Mouse (Mus musculus): ENCODE measurements at regions not wholly inside any gene's neighbourhood (a gene's known extent, or its start where the extent isn't known, plus 50 kb on each side); places are given as distances from the start of the nearest gene placed in this dataset.

GRCm38 (mm10) chr5:41994307-41994706 lies 73.5 kb upstream of the Gm16223 start:
- ATAC-seq (ENCODE audit: insufficient number of reproducible peaks, low FRiP score, low TSS enrichment) = no peak

- ATAC-seq (ENCODE audit: insufficient number of reproducible peaks, low FRiP score, low TSS enrichment) = no peak
Observed at GRCm38 (mm10) chr5:41983556-41983955, 84.2 kb upstream of the Gm16223 start.

DNA sequence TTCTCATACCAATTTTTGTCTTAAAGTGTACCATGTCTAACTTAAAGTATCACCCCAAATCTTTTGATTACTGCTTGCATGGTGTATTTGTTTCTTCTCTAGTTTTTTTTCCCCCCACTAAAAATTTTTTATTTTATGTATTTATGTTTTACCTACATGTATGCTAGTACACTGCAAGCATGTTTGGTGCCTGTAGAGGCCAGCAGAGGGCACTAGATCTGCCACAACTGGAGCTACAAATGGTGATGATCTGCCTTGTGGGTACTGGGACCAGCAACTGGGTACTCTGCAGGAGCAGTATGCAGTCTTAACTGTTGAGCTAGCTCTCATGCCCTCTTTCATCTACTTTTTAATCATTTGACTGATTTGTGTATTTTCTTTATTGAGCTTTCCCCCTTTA lies 92.2 kb upstream of the Gm16223 start:
- ATAC-seq (ENCODE audit: insufficient number of reproducible peaks, low FRiP score, low TSS enrichment) = no peak

DNA sequence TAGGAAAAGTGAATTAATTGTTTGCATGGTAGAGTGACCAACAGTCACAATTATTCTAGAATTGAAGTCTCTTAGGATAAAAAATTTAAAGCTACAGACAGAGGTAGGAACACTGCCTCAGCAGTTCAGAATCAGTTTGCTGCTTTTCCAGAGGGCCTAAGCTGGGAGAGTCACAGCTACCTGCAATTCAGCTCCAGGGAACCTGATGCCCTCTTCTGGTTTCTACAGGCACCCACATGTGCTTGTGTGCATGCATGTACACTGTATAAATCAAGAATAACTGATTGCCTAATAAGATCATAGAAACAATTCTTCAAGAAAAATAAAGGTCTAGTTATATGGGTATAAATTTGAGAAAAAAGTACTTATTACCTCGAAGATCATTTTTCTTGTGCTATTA lies 96.6 kb upstream of the Gm16223 start:
- no peak for ATAC-seq (ENCODE audit: insufficient number of reproducible peaks, low FRiP score, low TSS enrichment)

DNA sequence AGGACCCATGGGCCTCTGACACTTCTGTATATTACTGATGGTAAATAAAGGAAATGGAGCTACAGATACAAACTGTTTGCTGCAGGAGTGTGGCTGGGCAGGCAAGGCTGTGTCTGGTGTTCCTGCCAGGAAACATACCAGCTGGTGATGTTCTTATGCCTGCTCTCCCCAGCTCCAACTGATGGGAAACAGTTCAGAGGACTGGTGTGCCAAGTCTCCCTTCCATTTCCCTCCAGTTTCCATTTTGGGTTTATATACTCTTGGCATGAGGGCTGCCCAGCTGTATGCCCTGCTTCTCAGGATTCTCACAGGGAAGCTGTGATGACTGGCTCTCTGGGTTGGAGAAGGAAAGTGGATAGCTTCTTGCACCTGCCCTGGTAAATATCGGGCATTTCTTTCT lies 100.8 kb upstream of the Gm16223 start:
- no peak for ATAC-seq (ENCODE audit: insufficient number of reproducible peaks, low FRiP score, low TSS enrichment)

DNA sequence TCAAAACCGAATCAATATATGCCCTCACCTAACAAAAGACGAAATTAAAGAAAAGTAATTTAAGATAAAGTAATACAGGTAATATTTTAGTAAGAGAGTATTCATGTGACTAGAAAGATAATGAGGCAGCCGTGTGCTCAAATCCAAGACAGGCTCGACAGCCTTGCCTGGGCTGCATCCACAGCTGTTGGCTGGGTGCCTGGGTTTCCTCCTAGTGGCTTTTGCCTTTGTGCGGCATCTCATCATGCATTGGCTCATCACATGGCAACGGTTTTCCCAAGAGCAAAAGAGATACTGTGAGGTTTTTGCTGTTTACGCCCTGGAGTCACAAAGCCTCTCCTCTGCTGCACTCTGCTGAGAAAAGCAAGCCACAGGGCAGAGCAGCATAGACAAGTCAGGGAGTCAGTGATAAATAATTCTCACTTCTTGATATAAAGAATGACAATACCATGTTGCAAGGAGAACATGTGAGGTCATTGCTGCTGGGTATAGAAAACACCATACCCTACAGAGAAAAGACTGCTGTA lies 103.1 kb upstream of the Bod1l start:
- no peak for ATAC-seq (ENCODE audit: insufficient number of reproducible peaks, low FRiP score, low TSS enrichment)

DNA sequence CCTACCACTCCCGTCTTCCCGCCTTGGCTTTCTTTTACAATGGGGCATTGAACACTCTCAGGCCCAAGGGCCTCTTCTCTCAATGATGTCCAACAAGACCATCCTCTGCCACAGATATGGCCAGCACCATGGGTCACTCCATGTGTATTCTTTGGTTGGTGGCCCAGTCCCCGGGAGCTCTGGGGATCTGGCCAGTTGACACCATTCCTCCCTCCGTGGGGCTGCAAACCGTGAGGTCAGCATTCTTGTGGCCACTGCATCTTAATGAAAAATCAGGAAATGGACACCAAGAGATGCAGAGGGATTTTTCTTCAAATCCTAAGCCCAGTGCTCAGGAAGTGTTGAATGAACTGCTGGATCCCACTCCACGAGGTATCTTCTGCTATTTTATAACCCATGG lies 99.3 kb upstream of the Bod1l start:
- ATAC-seq (ENCODE audit: insufficient number of reproducible peaks, low FRiP score, low TSS enrichment) = no peak

DNA sequence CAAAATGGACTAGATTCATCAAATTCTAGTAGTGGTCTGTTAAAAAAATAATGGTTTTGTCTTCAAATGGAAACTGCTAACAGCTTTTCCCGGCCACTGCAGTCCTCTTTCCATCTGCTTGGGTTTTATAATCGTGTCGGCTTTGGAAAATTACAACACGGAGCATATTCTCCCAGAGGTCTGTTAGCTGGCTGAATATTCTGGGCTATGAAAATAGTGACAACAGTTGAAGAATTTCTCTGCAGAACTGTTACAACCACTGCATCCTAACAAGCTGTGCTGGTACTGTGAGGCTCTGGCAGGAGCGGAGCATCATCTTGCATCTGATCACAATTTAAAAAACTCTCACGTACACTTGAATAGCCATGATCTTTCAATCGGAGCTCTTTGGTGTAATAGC lies 98.0 kb upstream of the Bod1l start:
- no peak; the same call in 1 of the 2 replicates for ATAC-seq (ENCODE audit: insufficient number of reproducible peaks, low FRiP score, low TSS enrichment)

- no peak for ATAC-seq (ENCODE audit: insufficient number of reproducible peaks, low FRiP score, low TSS enrichment)
Observed at GRCm38 (mm10) chr5:41941216-41941615, 97.1 kb upstream of the Bod1l start.

DNA sequence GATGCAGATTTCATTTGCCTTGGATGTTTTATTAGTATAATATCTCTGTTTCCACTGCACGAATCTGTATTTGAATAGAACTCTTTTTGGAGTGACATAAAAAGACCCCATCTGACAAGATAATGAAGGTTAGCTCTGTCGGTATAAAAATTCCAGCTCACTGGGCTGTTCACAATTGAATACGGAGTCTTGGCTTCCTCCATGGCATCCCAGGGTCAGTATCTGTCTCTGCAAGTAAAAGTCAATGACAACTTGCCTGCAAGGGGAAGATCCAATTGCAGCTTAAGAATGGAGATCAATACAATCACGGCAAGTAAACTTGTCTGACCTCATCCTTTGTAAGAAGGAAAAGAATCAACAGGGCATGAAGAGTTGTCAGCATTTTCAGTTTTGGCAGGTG lies 95.6 kb upstream of the Bod1l start:
- ATAC-seq (ENCODE audit: insufficient number of reproducible peaks, low FRiP score, low TSS enrichment) = no peak

- ATAC-seq (ENCODE audit: insufficient number of reproducible peaks, low FRiP score, low TSS enrichment) = peak; percentile 88
Observed at GRCm38 (mm10) chr5:41910053-41910452, 65.9 kb upstream of the Bod1l start.

DNA sequence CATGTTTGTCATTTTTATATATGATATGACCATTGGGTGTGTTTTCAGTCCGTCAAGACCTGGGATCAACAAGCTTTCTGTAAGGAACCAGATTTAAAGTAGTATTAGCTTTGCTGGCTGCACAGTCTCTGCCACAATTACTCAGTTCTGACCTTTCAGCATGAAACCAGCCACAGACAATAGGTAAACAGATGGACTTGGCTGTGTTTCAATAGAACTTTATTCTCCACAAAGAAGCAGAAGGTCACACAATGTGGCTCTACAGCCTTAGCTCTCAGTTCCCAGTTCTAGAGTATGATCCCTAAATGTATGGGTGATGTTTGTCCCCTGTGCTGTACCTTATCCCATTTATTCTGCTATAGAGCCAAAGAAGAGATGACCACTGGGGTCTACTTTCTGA lies 63.6 kb upstream of the Bod1l start:
- peak; percentile 36; the same call in 1 of the 2 replicates for ATAC-seq (ENCODE audit: insufficient number of reproducible peaks, low FRiP score, low TSS enrichment)

GRCm38 (mm10) chr5:41904512-41904911 lies 60.4 kb upstream of the Bod1l start:
- ATAC-seq (ENCODE audit: insufficient number of reproducible peaks, low FRiP score, low TSS enrichment) = no peak

- ATAC-seq (ENCODE audit: insufficient number of reproducible peaks, low FRiP score, low TSS enrichment) = no peak
Observed at GRCm38 (mm10) chr5:41899237-41899636, 55.1 kb upstream of the Bod1l start.

- ATAC-seq (ENCODE audit: insufficient number of reproducible peaks, low FRiP score, low TSS enrichment) = no peak
Observed at GRCm38 (mm10) chr5:41898748-41899147, 54.6 kb upstream of the Bod1l start.

Measured in cerebellum, adult (tissue).